Mouse (Mus musculus) urinary bladder, postnatal 36 days (tissue): Measurements from ENCODE around the gene Ppme1.

Source experiments
- DNase-seq, 2 experiments: peaks; one replicate each; pipeline ENCODE4 v3.0.0; 2022; ENCODE audit warnings: low spot score in 2 of 2, mixed read lengths in 1 of 2

Ppme1 gene

DNA sequence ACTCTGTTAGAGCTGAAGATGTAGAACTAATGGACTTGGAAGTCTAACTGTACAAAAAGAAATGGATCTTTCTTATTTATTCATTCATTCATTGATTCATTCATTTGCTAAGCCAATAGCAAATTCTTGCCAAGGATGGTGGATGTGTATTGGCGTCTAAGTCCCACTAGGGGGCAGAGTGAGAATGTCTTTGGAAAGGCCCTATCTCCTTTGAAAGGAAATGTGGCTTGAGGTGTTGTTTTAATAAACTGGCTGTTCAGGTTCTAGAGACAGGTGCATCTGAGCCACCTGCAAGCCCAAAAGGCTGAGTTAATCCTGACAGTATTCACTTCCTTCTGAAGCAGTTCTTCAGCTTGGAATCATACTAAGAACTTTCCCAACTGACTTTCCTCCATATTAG, 92.3 kb downstream of the Ppme1 start:
- peak; percentile 20 to 23 for DNase-seq
